Mouse (Mus musculus): ENCODE data around the gene Hsd17b6. TPM values are rescaled to one million over a fixed set of nuclear protein-coding genes. Genes with fewer than 3 reads are reported as not detected.

The Hsd17b6 gene
- polyA plus RNA-seq, 1 experiment from 2014 or later = not detected

DNA sequence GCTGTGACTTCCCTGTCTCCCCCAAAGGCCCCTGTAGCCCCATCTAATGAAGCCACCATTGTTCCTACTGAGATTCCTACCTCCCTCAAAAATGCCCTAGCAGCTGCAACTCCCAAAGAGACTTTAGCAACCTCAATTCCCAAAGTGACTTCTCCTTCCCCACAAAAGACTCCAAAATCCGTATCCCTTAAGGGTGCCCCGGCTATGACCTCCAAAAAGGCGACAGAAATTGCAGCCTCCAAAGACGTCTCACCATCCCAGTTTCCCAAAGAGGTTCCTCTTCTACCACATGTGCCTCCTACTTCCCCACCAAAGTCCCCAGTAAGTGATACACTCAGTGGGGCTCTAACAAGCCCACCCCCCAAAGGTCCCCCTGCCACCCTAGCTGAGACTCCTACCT lies 34.2 kb upstream of the Hsd17b6 start:
- peaks cover 86% of the 10 kb centered on the region for H3K36me3 ChIP-seq (replicated peaks; ENCODE audit: control insufficient read depth, insufficient read depth)
- H3K4me3 ChIP-seq (replicated peaks; ENCODE audit: low read length) = no peak overlapping the region
- no peaks in the 10 kb centered on the region for H3K27me3 ChIP-seq (ENCODE audit: control insufficient read depth, insufficient read depth, low read length)
- no peaks in the 10 kb centered on the region for H3K9me3 ChIP-seq (ENCODE audit: control insufficient read depth, low read length)
- no peak overlapping the region for H3K27ac ChIP-seq
- 86% methylated on average over 4 of the region's 4 CpGs for WGBS
- ATAC-seq (ENCODE audit: low FRiP score) = no peak
- no peak overlapping the region for H3K4me2 ChIP-seq (replicated peaks)
- DNase-seq (ENCODE audit: low spot score) = no peak
- H3K9ac ChIP-seq = no peak overlapping the region
- H3K4me1 ChIP-seq (replicated peaks; ENCODE audit: control insufficient read depth, insufficient read depth, low read length) = peaks cover 21% of the 10 kb centered on the region

DNA sequence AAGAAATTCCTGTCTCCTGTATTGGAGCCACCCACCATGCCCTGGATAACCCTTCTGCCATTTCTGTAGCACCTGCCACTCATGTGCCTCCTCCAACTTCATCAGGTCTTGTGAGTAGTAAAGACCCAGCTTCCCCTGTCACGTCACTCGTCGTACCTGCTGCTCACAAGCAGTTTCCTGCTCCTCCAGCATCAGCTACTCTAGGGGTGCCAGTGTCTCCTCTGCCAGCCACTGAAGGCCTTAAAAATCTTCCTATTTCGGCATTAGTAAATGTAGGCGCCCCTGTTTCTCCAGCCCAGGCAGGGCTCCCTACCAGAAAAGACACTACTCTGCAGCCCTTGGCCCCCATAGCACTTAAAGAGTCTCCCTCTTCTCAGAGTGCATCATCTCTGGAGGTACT lies 32.9 kb upstream of the Hsd17b6 start:
- Histone ChIP-seq H3K4me1 (replicated peaks; ENCODE audit: control insufficient read depth, insufficient read depth, low read length) (peaks cover 22% of the 10 kb centered on the region), H3K9ac (no peak overlapping the region), H3K4me2 (replicated peaks) (no peak overlapping the region), H3K4me3 (replicated peaks; ENCODE audit: low read length) (no peak overlapping the region), H3K36me3 (replicated peaks; ENCODE audit: control insufficient read depth, insufficient read depth) (peaks cover 72% of the 10 kb centered on the region), H3K27me3 (ENCODE audit: control insufficient read depth, insufficient read depth, low read length) (no peaks in the 10 kb centered on the region), H3K27ac (no peak overlapping the region), H3K9me3 (ENCODE audit: control insufficient read depth, low read length) (no peaks in the 10 kb centered on the region)
- no peak for DNase-seq (ENCODE audit: low spot score)
- WGBS = 95% methylated on average over 5 of the region's 5 CpGs
- no peak for ATAC-seq (ENCODE audit: low FRiP score)

DNA sequence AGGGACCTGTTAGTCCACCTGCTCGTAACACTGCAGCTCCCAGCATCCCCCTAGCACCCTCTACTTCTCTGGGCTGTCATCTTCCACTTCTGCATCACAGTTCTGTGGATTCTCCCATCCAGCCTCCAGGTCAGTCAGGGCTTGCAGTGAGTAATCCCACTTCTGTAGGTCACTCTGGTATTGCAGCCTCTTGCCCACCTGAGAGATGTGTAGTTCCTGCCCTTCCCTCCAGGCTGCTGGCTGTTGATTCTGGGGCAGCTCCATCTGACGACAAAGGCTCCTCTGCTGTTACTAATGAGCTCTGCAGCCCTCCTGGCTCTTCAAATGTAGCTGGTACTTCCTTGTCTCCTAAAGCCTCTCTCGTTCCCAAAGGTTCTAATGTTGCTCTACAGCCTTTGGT lies 32.4 kb upstream of the Hsd17b6 start:
- Histone ChIP-seq H3K4me3 (replicated peaks; ENCODE audit: low read length) (no peak overlapping the region), H3K4me1 (replicated peaks; ENCODE audit: control insufficient read depth, insufficient read depth, low read length) (peaks cover 24% of the 10 kb centered on the region), H3K9ac (no peak overlapping the region), H3K4me2 (replicated peaks) (no peak overlapping the region), H3K27ac (no peak overlapping the region), H3K36me3 (replicated peaks; ENCODE audit: control insufficient read depth, insufficient read depth) (peaks cover 68% of the 10 kb centered on the region), H3K27me3 (ENCODE audit: control insufficient read depth, insufficient read depth, low read length) (no peaks in the 10 kb centered on the region), H3K9me3 (ENCODE audit: control insufficient read depth, low read length) (no peaks in the 10 kb centered on the region)
- DNase-seq (ENCODE audit: low spot score) (no peak), ATAC-seq (ENCODE audit: low FRiP score) (no peak)
- 80% methylated on average over 3 of the region's 3 CpGs for WGBS

DNA sequence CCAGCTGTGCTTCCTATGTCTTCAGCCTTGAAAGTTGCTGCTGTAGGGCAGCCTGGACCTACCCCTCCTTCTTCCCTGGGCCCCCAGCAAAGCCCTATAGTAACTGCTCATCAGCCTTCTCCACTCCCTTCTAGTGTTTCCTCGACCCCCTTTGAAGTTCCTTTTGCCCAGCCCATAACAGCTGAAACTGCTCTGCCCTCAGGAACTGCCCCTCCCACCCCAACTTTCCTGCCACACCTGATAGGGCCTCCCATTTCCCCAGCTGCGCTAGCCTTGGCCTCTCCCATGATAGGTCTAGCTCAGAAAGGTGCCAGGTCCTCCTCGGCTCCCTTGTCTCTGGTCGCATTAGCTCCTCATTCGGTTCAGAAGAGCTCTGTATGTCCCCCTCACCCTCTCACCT lies 31.8 kb upstream of the Hsd17b6 start:
- Histone ChIP-seq H3K36me3 (replicated peaks; ENCODE audit: control insufficient read depth, insufficient read depth) (peaks cover 61% of the 10 kb centered on the region), H3K9me3 (ENCODE audit: control insufficient read depth, low read length) (no peaks in the 10 kb centered on the region), H3K4me3 (replicated peaks; ENCODE audit: low read length) (no peak overlapping the region), H3K4me2 (replicated peaks) (no peak overlapping the region), H3K27ac (no peak overlapping the region), H3K27me3 (ENCODE audit: control insufficient read depth, insufficient read depth, low read length) (no peaks in the 10 kb centered on the region), H3K4me1 (replicated peaks; ENCODE audit: control insufficient read depth, insufficient read depth, low read length) (peaks cover 29% of the 10 kb centered on the region), H3K9ac (no peak overlapping the region)
- 72% methylated on average over 5 of the region's 5 CpGs for WGBS
- ATAC-seq (ENCODE audit: low FRiP score) = no peak
- DNase-seq (ENCODE audit: low spot score) = no peak

DNA sequence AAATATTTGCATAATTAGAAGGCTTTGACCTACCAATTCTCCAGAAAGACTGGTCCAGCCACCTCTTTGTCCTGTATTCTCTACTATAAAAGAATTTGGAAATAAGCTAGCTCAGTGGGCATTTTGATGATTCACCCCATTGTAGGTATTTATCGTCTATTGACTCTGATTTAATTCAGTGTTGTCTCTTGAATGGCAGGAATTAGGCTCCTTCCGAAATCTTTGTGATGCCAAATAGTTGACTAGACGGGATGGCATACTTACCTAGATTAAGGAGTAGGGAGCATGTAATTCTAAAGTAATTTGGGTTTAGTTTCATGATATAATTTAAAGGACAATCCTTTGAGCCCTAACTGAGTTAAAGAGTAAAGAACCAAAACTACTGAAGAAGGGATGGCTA lies 30.5 kb upstream of the Hsd17b6 start:
- peak overlapping the region; percentile 30 for H3K4me2 ChIP-seq (replicated peaks)
- H3K9ac ChIP-seq = peak overlapping the region; percentile 13; the same call in 1 of the 2 replicates
- ATAC-seq (ENCODE audit: low FRiP score) = no peak
- whole genome bisulfite sequencing = 71% methylated on average over 3 of the region's 3 CpGs
- H3K36me3 ChIP-seq (replicated peaks; ENCODE audit: control insufficient read depth, insufficient read depth) = peaks cover 49% of the 10 kb centered on the region
- no peak for DNase-seq (ENCODE audit: low spot score)
- H3K27ac ChIP-seq = no peak overlapping the region
- no peak overlapping the region for H3K4me3 ChIP-seq (replicated peaks; ENCODE audit: low read length)
- no peaks in the 10 kb centered on the region for H3K9me3 ChIP-seq (ENCODE audit: control insufficient read depth, low read length)
- peaks cover 29% of the 10 kb centered on the region for H3K4me1 ChIP-seq (replicated peaks; ENCODE audit: control insufficient read depth, insufficient read depth, low read length)
- H3K27me3 ChIP-seq (ENCODE audit: control insufficient read depth, insufficient read depth, low read length) = no peaks in the 10 kb centered on the region

DNA sequence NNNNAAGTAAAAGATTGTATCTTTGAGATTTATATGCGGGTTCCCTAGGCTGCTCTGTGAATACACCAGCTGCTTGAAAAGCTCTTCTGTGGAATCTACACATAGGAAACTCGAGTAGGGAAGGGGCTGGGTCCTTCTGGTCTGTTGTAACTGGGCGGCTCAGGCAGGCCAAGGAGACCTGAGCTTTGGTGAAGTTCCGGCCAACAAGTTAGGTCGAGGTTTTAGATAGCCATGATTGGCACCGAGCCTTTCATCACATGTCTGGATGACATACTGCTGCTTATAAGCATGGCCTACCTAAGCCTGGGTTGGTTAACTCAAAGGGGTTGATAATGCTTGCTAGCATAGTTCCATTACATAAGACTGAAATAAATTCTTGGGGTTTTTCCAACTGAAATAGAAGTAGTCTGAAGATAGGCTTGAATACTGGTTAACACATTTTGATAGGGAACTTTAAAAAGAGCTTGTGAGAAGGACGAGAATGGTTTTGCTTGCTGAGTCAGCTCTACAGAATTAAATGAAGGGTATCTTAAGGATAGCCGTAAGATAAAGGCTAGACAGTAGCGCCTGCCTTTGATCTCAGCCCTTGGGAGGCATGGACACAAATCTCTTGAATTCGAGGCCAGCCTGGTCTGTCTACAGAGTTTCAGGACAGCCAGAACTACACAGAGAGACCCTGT lies 29.5 kb upstream of the Hsd17b6 start:
- peak overlapping the region; percentile 93 for H3K27ac ChIP-seq
- H3K36me3 ChIP-seq (replicated peaks; ENCODE audit: control insufficient read depth, insufficient read depth) = peaks cover 41% of the 10 kb centered on the region
- DNase-seq (ENCODE audit: low spot score) (peak; percentile 30), ATAC-seq (ENCODE audit: low FRiP score) (no peak)
- H3K9me3 ChIP-seq (ENCODE audit: control insufficient read depth, low read length) = no peaks in the 10 kb centered on the region
- H3K4me3 ChIP-seq (replicated peaks; ENCODE audit: low read length) = peak overlapping the region; percentile 98
- H3K27me3 ChIP-seq (ENCODE audit: control insufficient read depth, insufficient read depth, low read length) = no peaks in the 10 kb centered on the region
- 8% methylated on average over 10 of the region's 10 CpGs for WGBS
- H3K4me2 ChIP-seq (replicated peaks) = peak overlapping the region; percentile 98
- H3K4me1 ChIP-seq (replicated peaks; ENCODE audit: control insufficient read depth, insufficient read depth, low read length) = peaks cover 29% of the 10 kb centered on the region
- H3K9ac ChIP-seq = peak overlapping the region; percentile 98

DNA sequence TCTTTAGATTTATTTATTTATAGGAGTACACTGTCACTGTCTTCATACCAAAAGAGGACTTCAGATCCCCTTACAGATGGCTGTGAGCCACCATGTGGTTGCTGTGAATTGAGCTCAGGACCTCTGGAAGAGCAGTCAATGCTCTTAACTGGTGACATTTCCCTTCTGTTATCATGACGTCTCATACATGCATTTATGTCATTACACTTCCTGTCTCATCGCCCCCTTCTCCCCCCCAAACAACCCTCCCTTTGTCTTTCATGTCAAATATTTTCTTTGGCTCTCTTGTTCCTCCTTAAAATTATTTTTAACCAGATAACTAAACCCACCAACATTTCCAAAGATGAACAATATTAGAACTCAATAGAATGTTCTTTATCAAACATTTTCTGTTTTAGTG lies 23.4 kb upstream of the Hsd17b6 start:
- H3K36me3 ChIP-seq (replicated peaks; ENCODE audit: control insufficient read depth, insufficient read depth) = peaks cover 38% of the 10 kb centered on the region
- H3K27ac ChIP-seq = no peak overlapping the region
- 89% methylated on average over 2 of the region's 2 CpGs for WGBS
- no peak overlapping the region for H3K4me3 ChIP-seq (replicated peaks; ENCODE audit: low read length)
- ATAC-seq (ENCODE audit: low FRiP score) = no peak
- no peak overlapping the region for H3K4me2 ChIP-seq (replicated peaks)
- no peaks in the 10 kb centered on the region for H3K27me3 ChIP-seq (ENCODE audit: control insufficient read depth, insufficient read depth, low read length)
- no peak for DNase-seq (ENCODE audit: low spot score)
- no peak overlapping the region for H3K9ac ChIP-seq
- peaks cover 6% of the 10 kb centered on the region for H3K4me1 ChIP-seq (replicated peaks; ENCODE audit: control insufficient read depth, insufficient read depth, low read length)
- H3K9me3 ChIP-seq (ENCODE audit: control insufficient read depth, low read length) = no peaks in the 10 kb centered on the region

DNA sequence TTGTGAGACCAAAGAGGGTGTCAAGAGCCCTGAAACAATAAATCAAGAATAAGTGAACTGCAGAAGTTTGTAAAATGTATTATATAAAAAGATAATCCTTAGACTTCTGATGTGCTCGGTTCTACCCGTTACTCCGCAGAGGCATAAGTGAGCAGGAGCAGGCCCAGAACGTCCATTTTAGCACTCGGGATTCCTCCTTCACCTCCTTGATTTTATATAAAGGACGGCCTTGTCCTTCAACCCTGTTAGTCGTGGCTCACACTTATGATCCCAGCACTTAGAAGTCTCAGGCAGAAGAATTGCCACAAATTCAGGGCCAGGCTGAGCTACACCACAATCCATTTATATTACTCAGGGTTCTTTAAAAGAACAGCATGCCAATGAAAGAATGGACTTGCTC lies 22.5 kb upstream of the Hsd17b6 start:
- ATAC-seq (ENCODE audit: low FRiP score) = no peak
- no peak overlapping the region for H3K4me2 ChIP-seq (replicated peaks)
- peaks cover 44% of the 10 kb centered on the region for H3K36me3 ChIP-seq (replicated peaks; ENCODE audit: control insufficient read depth, insufficient read depth)
- no peak overlapping the region for H3K4me3 ChIP-seq (replicated peaks; ENCODE audit: low read length)
- 93% methylated on average over 7 of the region's 7 CpGs for WGBS
- no peak overlapping the region for H3K9ac ChIP-seq
- DNase-seq (ENCODE audit: low spot score) = no peak
- H3K27ac ChIP-seq = no peak overlapping the region
- no peaks in the 10 kb centered on the region for H3K9me3 ChIP-seq (ENCODE audit: control insufficient read depth, low read length)
- peaks cover 5% of the 10 kb centered on the region for H3K4me1 ChIP-seq (replicated peaks; ENCODE audit: control insufficient read depth, insufficient read depth, low read length)
- no peaks in the 10 kb centered on the region for H3K27me3 ChIP-seq (ENCODE audit: control insufficient read depth, insufficient read depth, low read length)

DNA sequence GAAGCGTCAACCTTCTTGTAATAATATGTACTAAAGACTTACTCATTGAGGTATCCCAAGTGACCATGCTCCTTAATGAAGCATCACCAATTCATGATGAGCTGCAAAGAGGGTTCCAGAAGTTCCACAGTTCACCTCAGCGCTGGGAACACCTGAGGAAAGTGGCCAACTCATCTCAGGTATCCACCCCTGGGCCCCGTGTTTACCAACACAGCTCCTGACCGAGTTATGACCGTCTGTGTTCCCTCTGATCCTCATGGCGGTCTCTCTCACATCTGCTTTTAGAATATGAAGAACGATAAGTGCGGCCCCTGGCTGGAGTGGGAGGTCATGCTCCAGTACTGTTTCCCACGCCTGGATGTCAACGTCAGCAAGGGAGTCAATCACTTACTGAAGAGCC lies 16.1 kb upstream of the Hsd17b6 start:
- 95% methylated on average over 10 of the region's 10 CpGs for WGBS
- Histone ChIP-seq H3K27ac (no peak overlapping the region), H3K4me2 (replicated peaks) (no peak overlapping the region), H3K9me3 (ENCODE audit: control insufficient read depth, low read length) (no peaks in the 10 kb centered on the region), H3K4me3 (replicated peaks; ENCODE audit: low read length) (no peak overlapping the region), H3K27me3 (ENCODE audit: control insufficient read depth, insufficient read depth, low read length) (no peaks in the 10 kb centered on the region), H3K36me3 (replicated peaks; ENCODE audit: control insufficient read depth, insufficient read depth) (peaks cover 64% of the 10 kb centered on the region), H3K4me1 (replicated peaks; ENCODE audit: control insufficient read depth, insufficient read depth, low read length) (no peaks in the 10 kb centered on the region), H3K9ac (no peak overlapping the region)
- DNase-seq (ENCODE audit: low spot score) (no peak), ATAC-seq (ENCODE audit: low FRiP score) (no peak)

DNA sequence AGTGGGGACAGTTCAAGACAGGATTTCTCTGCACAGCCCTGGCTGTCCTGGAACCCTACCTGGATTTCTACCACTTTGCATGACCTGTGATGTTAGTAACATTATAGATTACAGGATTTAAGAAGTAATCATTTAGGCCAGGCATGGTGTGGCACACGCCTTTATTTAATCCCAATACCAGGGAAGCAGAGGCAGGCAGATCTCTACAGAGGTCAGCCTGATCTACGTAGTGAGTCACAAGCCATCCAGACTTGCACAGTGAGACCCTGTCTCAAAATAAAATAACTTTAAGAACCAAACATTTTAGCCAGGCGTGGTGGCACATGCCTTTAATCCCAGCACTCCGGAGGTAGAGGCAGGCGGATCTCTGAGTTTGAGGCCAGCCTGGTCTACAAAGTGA lies 14.8 kb upstream of the Hsd17b6 start:
- no peaks in the 10 kb centered on the region for H3K9me3 ChIP-seq (ENCODE audit: control insufficient read depth, low read length)
- no peak for DNase-seq (ENCODE audit: low spot score)
- no peak overlapping the region for H3K27ac ChIP-seq
- no peaks in the 10 kb centered on the region for H3K27me3 ChIP-seq (ENCODE audit: control insufficient read depth, insufficient read depth, low read length)
- no peak for ATAC-seq (ENCODE audit: low FRiP score)
- no peak overlapping the region for H3K9ac ChIP-seq
- 96% methylated on average over 5 of the region's 5 CpGs for WGBS
- peaks cover 58% of the 10 kb centered on the region for H3K36me3 ChIP-seq (replicated peaks; ENCODE audit: control insufficient read depth, insufficient read depth)
- no peak overlapping the region for H3K4me2 ChIP-seq (replicated peaks)
- H3K4me3 ChIP-seq (replicated peaks; ENCODE audit: low read length) = no peak overlapping the region
- H3K4me1 ChIP-seq (replicated peaks; ENCODE audit: control insufficient read depth, insufficient read depth, low read length) = no peaks in the 10 kb centered on the region
